Mouse (Mus musculus) kidney, embryonic 15.5 days (tissue): ENCODE measurements around the gene Bicral. TPM values are rescaled to one million over a fixed set of nuclear protein-coding genes. Genes with fewer than 3 reads are reported as not detected.
"Not testable (repeated sequence)": the region's sequence is repeated elsewhere in the genome, so short reads cannot be mapped to it uniquely, and the experiment has no call there.

Source experiments
- ATAC-seq: fragments of 200-750 bp; cut with Nextera tagmentation; replicated peaks from 2 replicates; pipeline ENCODE4 v1.8.0; 2017; ENCODE audit warnings: moderate TSS enrichment; ENCODE audit not compliant: low FRiP score
- H3K27ac ChIP-seq: fragments of 300-500 bp; sonication (generic); 2 replicates; pipeline ENCODE4 v1.5.1; 2015; ENCODE audit warnings: mild to moderate bottlenecking, inconsistent platforms
- H3K27me3 ChIP-seq: fragments of 300-500 bp; sonication (generic); 2 replicates; pipeline ENCODE4 v1.6.1; 2015; ENCODE audit warnings: inconsistent platforms
- H3K36me3 ChIP-seq: fragments of 300-500 bp; sonication (generic); 2 replicates; pipeline ENCODE4 v1.6.1; 2015; ENCODE audit warnings: inconsistent platforms
- H3K4me1 ChIP-seq: fragments of 300-500 bp; sonication (generic); 2 replicates; pipeline ENCODE4 v1.6.1; 2015; ENCODE audit warnings: inconsistent platforms
- H3K4me2 ChIP-seq: fragments of 300-500 bp; sonication (generic); 2 replicates; pipeline ENCODE4 v1.6.1; 2015; ENCODE audit warnings: moderate library complexity, mild to moderate bottlenecking, inconsistent platforms
- H3K4me3 ChIP-seq: fragments of 300-500 bp; sonication (generic); replicated peaks from 2 replicates; pipeline ENCODE4 v1.5.1; 2015; ENCODE audit warnings: mild to moderate bottlenecking, inconsistent platforms
- H3K9ac ChIP-seq: fragments of 300-500 bp; sonication (generic); 2 replicates; pipeline ENCODE4 v1.6.1; 2015; ENCODE audit warnings: mild to moderate bottlenecking, inconsistent platforms
- H3K9me3 ChIP-seq: fragments of 300-500 bp; sonication (generic); replicated peaks from 2 replicates; pipeline ENCODE4 v1.6.1; 2016; ENCODE audit warnings: inconsistent platforms
- WGBS: fragments of 180-500 bp; shearing (Covaris S2); methylation state at CpG from one replicate; pipeline ENCODE4 v1.1.7; 2015; ENCODE audit warnings: mixed read lengths; 5-methylcytosine and 5-hydroxymethylcytosine counted together
- polyA plus RNA-seq: library from polyadenylated mRNA; unstranded; fragments of >200 nt; fragmentation: Nextera tagmentation; extraction: Ambion mirVana; gene quantifications from 2 replicates; pipeline ENCODE4 v1.2.1, GENCODE M21; 2015

The Bicral gene
- polyA plus RNA-seq, 1 experiment from 2014 or later: 4.2 TPM

- no peak overlapping the region for H3K4me2 ChIP-seq
- no peaks in the 10 kb centered on the region for H3K36me3 ChIP-seq
- H3K27ac ChIP-seq: peak overlapping the region; percentile 100
- no peak for ATAC-seq
- peaks cover 41% of the 10 kb centered on the region for H3K4me1 ChIP-seq
- no peak overlapping the region for H3K9ac ChIP-seq
- H3K4me3 ChIP-seq: 0 out of 2 replicates have a peak overlapping the region, but pooled peaks have one; percentile 5
- no peaks in the 10 kb centered on the region for H3K27me3 ChIP-seq
- 76% methylated on average over 7 of the region's 7 CpGs for WGBS
- H3K9me3 ChIP-seq: no peaks in the 10 kb centered on the region
These were observed 4.2 kb downstream of the Bicral start for GRCm38 (mm10) chr17:46854096-46854495.

GRCm38 (mm10) chr17:46853281-46853680 lies 5.0 kb downstream of the Bicral start:
- no peak for ATAC-seq
- peaks cover 46% of the 10 kb centered on the region for H3K4me1 ChIP-seq
- H3K4me2 ChIP-seq: peak overlapping the region; percentile 12; the same call in 1 of the 2 replicates
- H3K27ac ChIP-seq: peak overlapping the region; percentile 100
- H3K9me3 ChIP-seq: no peaks in the 10 kb centered on the region
- no peak overlapping the region for H3K9ac ChIP-seq
- no peaks in the 10 kb centered on the region for H3K36me3 ChIP-seq
- 33% methylated on average over 6 of the region's 6 CpGs for WGBS
- H3K27me3 ChIP-seq: no peaks in the 10 kb centered on the region
- no peak overlapping the region for H3K4me3 ChIP-seq

GRCm38 (mm10) chr17:46852725-46853124 lies 5.6 kb downstream of the Bicral start:
- no peaks in the 10 kb centered on the region for H3K27me3 ChIP-seq
- H3K9me3 ChIP-seq: no peaks in the 10 kb centered on the region
- H3K4me3 ChIP-seq: no peak overlapping the region
- peaks cover 47% of the 10 kb centered on the region for H3K4me1 ChIP-seq
- ATAC-seq: peak; percentile 68
- no peak overlapping the region for H3K9ac ChIP-seq
- 13% methylated on average over 6 of the region's 6 CpGs for WGBS
- no peaks in the 10 kb centered on the region for H3K36me3 ChIP-seq
- H3K4me2 ChIP-seq: 0 out of 2 replicates have a peak overlapping the region, but pooled peaks have one; percentile 12
- peak overlapping the region; percentile 100 for H3K27ac ChIP-seq

- H3K4me1 ChIP-seq: peaks cover 39% of the 10 kb centered on the region
- no peak for ATAC-seq
- H3K9me3 ChIP-seq: no peaks in the 10 kb centered on the region
- H3K27ac ChIP-seq: no peak overlapping the region
- no peak overlapping the region for H3K4me3 ChIP-seq
- 97% methylated on average over 7 of the region's 7 CpGs for WGBS
- H3K36me3 ChIP-seq: no peaks in the 10 kb centered on the region
- H3K27me3 ChIP-seq: no peaks in the 10 kb centered on the region
- no peak overlapping the region for H3K9ac ChIP-seq
- no peak overlapping the region for H3K4me2 ChIP-seq
These were observed 11.1 kb downstream of the Bicral start for GRCm38 (mm10) chr17:46847206-46847605.

GRCm38 (mm10) chr17:46846573-46846972 lies 11.7 kb downstream of the Bicral start:
- not testable (repeated sequence) for ATAC-seq, H3K4me3 ChIP-seq, H3K36me3 ChIP-seq, H3K27ac ChIP-seq, H3K9ac ChIP-seq, H3K9me3 ChIP-seq, H3K4me2 ChIP-seq, H3K27me3 ChIP-seq
- peaks cover 44% of the 10 kb centered on the region for H3K4me1 ChIP-seq
- 95% methylated on average over 18 of the region's 18 CpGs for WGBS

DNA sequence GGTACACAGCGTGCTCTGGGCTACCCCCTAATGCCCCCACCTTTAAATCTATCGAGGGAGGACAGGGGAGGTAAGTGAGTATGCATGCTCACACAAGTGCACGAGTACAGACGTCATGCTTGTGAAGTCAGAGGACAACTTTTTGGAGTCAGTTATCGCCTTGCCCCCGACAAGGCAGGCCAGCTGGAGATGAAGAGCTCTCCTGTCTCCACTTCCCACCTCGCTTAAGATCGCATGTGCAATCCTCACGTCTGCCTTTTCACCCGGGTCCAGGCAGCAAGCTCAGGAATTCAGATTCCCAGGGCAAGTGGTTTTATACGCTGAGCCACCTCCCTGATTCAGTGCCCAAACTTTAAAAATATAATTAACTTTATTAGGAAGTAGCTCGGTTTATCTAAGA lies 13.0 kb downstream of the Bicral start:
- H3K9me3 ChIP-seq: no peaks in the 10 kb centered on the region
- H3K4me2 ChIP-seq: no peak overlapping the region
- H3K4me3 ChIP-seq: no peak overlapping the region
- no peak for ATAC-seq
- no peak overlapping the region for H3K9ac ChIP-seq
- no peak overlapping the region for H3K27ac ChIP-seq
- no peaks in the 10 kb centered on the region for H3K36me3 ChIP-seq
- 49% methylated on average over 12 of the region's 12 CpGs for WGBS
- H3K4me1 ChIP-seq: peaks cover 45% of the 10 kb centered on the region
- no peaks in the 10 kb centered on the region for H3K27me3 ChIP-seq

GRCm38 (mm10) chr17:46844811-46845210 lies 13.5 kb downstream of the Bicral start:
- Histone ChIP-seq H3K9me3 (no peaks in the 10 kb centered on the region), H3K36me3 (no peaks in the 10 kb centered on the region), H3K4me1 (peaks cover 47% of the 10 kb centered on the region), H3K4me3 (no peak overlapping the region), H3K4me2 (no peak overlapping the region), H3K9ac (no peak overlapping the region), H3K27me3 (no peaks in the 10 kb centered on the region), H3K27ac (no peak overlapping the region)
- WGBS: 32% methylated on average over 10 of the region's 10 CpGs
- no peak for ATAC-seq

GRCm38 (mm10) chr17:46843716-46844115 lies 14.6 kb downstream of the Bicral start:
- Histone ChIP-seq H3K27me3 (no peaks in the 10 kb centered on the region), H3K9me3 (no peaks in the 10 kb centered on the region), H3K27ac (no peak overlapping the region; the same call in 1 of the 2 replicates), H3K9ac (no peak overlapping the region), H3K4me2 (no peak overlapping the region), H3K4me3 (no peak overlapping the region), H3K36me3 (no peaks in the 10 kb centered on the region), H3K4me1 (peaks cover 42% of the 10 kb centered on the region)
- 33% methylated on average over 7 of the region's 7 CpGs for WGBS
- no peak for ATAC-seq

- H3K36me3 ChIP-seq: no peaks in the 10 kb centered on the region
- H3K4me2 ChIP-seq: no peak overlapping the region
- WGBS: 31% methylated on average over 2 of the region's 2 CpGs
- H3K4me1 ChIP-seq: peaks cover 43% of the 10 kb centered on the region
- H3K9me3 ChIP-seq: no peaks in the 10 kb centered on the region
- H3K27ac ChIP-seq: no peak overlapping the region
- H3K27me3 ChIP-seq: no peaks in the 10 kb centered on the region
- no peak overlapping the region for H3K9ac ChIP-seq
- ATAC-seq: peak; percentile 66; the same call in 1 of the 2 replicates
- no peak overlapping the region for H3K4me3 ChIP-seq
These were observed 15.3 kb downstream of the Bicral start for GRCm38 (mm10) chr17:46843022-46843421.

GRCm38 (mm10) chr17:46840304-46841010 lies 17.8 kb downstream of the Bicral start:
- Histone ChIP-seq H3K27me3 (no peaks in the 10 kb centered on the region), H3K36me3 (no peaks in the 10 kb centered on the region), H3K4me2 (no peak overlapping the region), H3K27ac (no peak overlapping the region), H3K9ac (no peak overlapping the region), H3K4me3 (no peak overlapping the region), H3K4me1 (peaks cover 49% of the 10 kb centered on the region), H3K9me3 (no peaks in the 10 kb centered on the region)
- no peak for ATAC-seq
- WGBS: 81% methylated on average over 10 of the region's 10 CpGs

- Histone ChIP-seq H3K9me3 (no peaks in the 10 kb centered on the region), H3K4me3 (no peak overlapping the region), H3K4me2 (no peak overlapping the region), H3K36me3 (no peaks in the 10 kb centered on the region), H3K27ac (peak overlapping the region; percentile 7; the same call in 1 of the 2 replicates), H3K4me1 (peaks cover 32% of the 10 kb centered on the region), H3K9ac (no peak overlapping the region), H3K27me3 (no peaks in the 10 kb centered on the region)
- no peak for ATAC-seq
- 49% methylated on average over 7 of the region's 7 CpGs for WGBS
These were observed 19.8 kb downstream of the Bicral start for GRCm38 (mm10) chr17:46838396-46838920.

DNA sequence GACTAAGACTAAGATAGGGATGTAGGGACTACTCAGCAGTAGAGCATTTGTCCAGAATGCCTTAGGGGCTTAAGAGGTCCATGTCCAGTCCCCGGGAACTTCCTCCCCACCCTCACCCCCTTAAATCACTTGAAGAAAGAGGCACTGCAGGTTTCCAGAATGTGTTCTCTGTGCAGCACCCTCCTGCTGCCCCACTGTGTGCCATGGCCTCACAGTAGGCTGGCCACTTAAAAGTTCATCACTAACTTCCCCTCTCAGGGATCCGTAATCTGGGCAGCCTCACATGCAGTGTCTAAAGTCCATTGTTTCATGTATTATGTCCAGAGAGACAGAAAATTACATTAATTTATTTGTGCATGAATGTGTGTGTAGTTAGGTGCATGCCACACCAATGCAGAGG lies 20.4 kb downstream of the Bicral start:
- H3K4me1 ChIP-seq: peaks cover 30% of the 10 kb centered on the region
- peak overlapping the region; percentile 7; the same call in 1 of the 2 replicates for H3K27ac ChIP-seq
- H3K36me3 ChIP-seq: no peaks in the 10 kb centered on the region
- no peak overlapping the region for H3K4me2 ChIP-seq
- 65% methylated on average over 2 of the region's 2 CpGs for WGBS
- H3K27me3 ChIP-seq: no peaks in the 10 kb centered on the region
- no peak overlapping the region for H3K9ac ChIP-seq
- no peak for ATAC-seq
- H3K9me3 ChIP-seq: no peaks in the 10 kb centered on the region
- no peak overlapping the region for H3K4me3 ChIP-seq
